Mouse (Mus musculus): Measurements from ENCODE around the gene Batf. TPM values are rescaled to one million over a fixed set of nuclear protein-coding genes. Genes with fewer than 3 reads are reported as not detected.

Gene Batf
- polyA plus RNA-seq, 1 experiment from 2014 or later: 3.9 TPM

GRCm38 (mm10) chr12:85700842-85701223 lies 14.4 kb downstream of the Batf start:
- H3K27ac ChIP-seq (ENCODE audit: low read length): no peak overlapping the region
- no peak overlapping the region for H3K4me2 ChIP-seq (replicated peaks; ENCODE audit: low read depth, low read length)
- no peak overlapping the region for H3K4me3 ChIP-seq (ENCODE audit: low read length)
- H3K4me1 ChIP-seq (ENCODE audit: insufficient read depth, low read length): peaks cover 9% of the 10 kb centered on the region
- no peaks in the 10 kb centered on the region for H3K9me3 ChIP-seq (ENCODE audit: low read length)
- H3K36me3 ChIP-seq (ENCODE audit: insufficient read depth, low read length): no peaks in the 10 kb centered on the region
- H3K9ac ChIP-seq (replicated peaks; ENCODE audit: low read length): no peak overlapping the region
- H3K27me3 ChIP-seq (ENCODE audit: insufficient read depth, low read length): no peaks in the 10 kb centered on the region
- WGBS: 82% methylated on average over 7 of the region's 7 CpGs
- no peak for ATAC-seq (ENCODE audit: low FRiP score, low TSS enrichment)

- WGBS: 77% methylated on average over 15 of the region's 15 CpGs
- no peak overlapping the region for H3K4me2 ChIP-seq (replicated peaks; ENCODE audit: low read depth, low read length)
These were observed 15.9 kb downstream of the Batf start for GRCm38 (mm10) chr12:85702166-85703055.

GRCm38 (mm10) chr12:85703507-85703906 lies 17.0 kb downstream of the Batf start:
- WGBS: 65% methylated on average over 3 of the region's 3 CpGs
- Histone ChIP-seq H3K4me3 (ENCODE audit: low read length) (no peak overlapping the region), H3K36me3 (ENCODE audit: insufficient read depth, low read length) (no peaks in the 10 kb centered on the region), H3K4me1 (ENCODE audit: insufficient read depth, low read length) (peaks cover 15% of the 10 kb centered on the region), H3K27ac (ENCODE audit: low read length) (no peak overlapping the region), H3K27me3 (ENCODE audit: insufficient read depth, low read length) (peaks cover 11% of the 10 kb centered on the region; the same call in 1 of the 2 replicates), H3K4me2 (replicated peaks; ENCODE audit: low read depth, low read length) (no peak overlapping the region), H3K9me3 (ENCODE audit: low read length) (no peaks in the 10 kb centered on the region), H3K9ac (replicated peaks; ENCODE audit: low read length) (no peak overlapping the region)
- ATAC-seq (ENCODE audit: low FRiP score, low TSS enrichment): no peak

More at GRCm38 (mm10) chr12:85702166-85703055, 15.9 kb downstream of the Batf start:
- H3K27ac ChIP-seq (ENCODE audit: low read length): no peak overlapping the region
- peaks cover 15% of the 10 kb centered on the region for H3K4me1 ChIP-seq (ENCODE audit: insufficient read depth, low read length)
- no peak overlapping the region for H3K4me3 ChIP-seq (ENCODE audit: low read length)
- no peaks in the 10 kb centered on the region for H3K36me3 ChIP-seq (ENCODE audit: insufficient read depth, low read length)
- no peaks in the 10 kb centered on the region for H3K9me3 ChIP-seq (ENCODE audit: low read length)
- H3K27me3 ChIP-seq (ENCODE audit: insufficient read depth, low read length): peaks cover under 1% of the 10 kb centered on the region; the same call in 1 of the 2 replicates
- no peak for ATAC-seq (ENCODE audit: low FRiP score, low TSS enrichment)
- H3K9ac ChIP-seq (replicated peaks; ENCODE audit: low read length): no peak overlapping the region

- WGBS: 72% methylated on average over 7 of the region's 7 CpGs
- Histone ChIP-seq H3K4me1 (ENCODE audit: insufficient read depth, low read length) (peaks cover 15% of the 10 kb centered on the region), H3K36me3 (ENCODE audit: insufficient read depth, low read length) (no peaks in the 10 kb centered on the region), H3K4me2 (replicated peaks; ENCODE audit: low read depth, low read length) (no peak overlapping the region), H3K9me3 (ENCODE audit: low read length) (no peaks in the 10 kb centered on the region), H3K9ac (replicated peaks; ENCODE audit: low read length) (no peak overlapping the region), H3K4me3 (ENCODE audit: low read length) (no peak overlapping the region), H3K27ac (ENCODE audit: low read length) (peak overlapping the region; percentile 76), H3K27me3 (ENCODE audit: insufficient read depth, low read length) (peaks cover 14% of the 10 kb centered on the region; the same call in 1 of the 2 replicates)
- ATAC-seq (ENCODE audit: low FRiP score, low TSS enrichment): no peak
These were observed 18.1 kb downstream of the Batf start for GRCm38 (mm10) chr12:85704566-85704965.

GRCm38 (mm10) chr12:85705002-85705830 lies 18.7 kb downstream of the Batf start:
- Histone ChIP-seq H3K9ac (replicated peaks; ENCODE audit: low read length) (peak overlapping the region; percentile 77), H3K9me3 (ENCODE audit: low read length) (no peaks in the 10 kb centered on the region), H3K27me3 (ENCODE audit: insufficient read depth, low read length) (peaks cover 14% of the 10 kb centered on the region; the same call in 1 of the 2 replicates), H3K4me1 (ENCODE audit: insufficient read depth, low read length) (peaks cover 15% of the 10 kb centered on the region), H3K4me2 (replicated peaks; ENCODE audit: low read depth, low read length) (peak overlapping the region; percentile 85), H3K4me3 (ENCODE audit: low read length) (peak overlapping the region; percentile 57), H3K27ac (ENCODE audit: low read length) (peak overlapping the region; percentile 76), H3K36me3 (ENCODE audit: insufficient read depth, low read length) (no peaks in the 10 kb centered on the region)
- 11% methylated on average over 20 of the region's 20 CpGs for WGBS
- ATAC-seq (ENCODE audit: low FRiP score, low TSS enrichment): peak; percentile 91

GRCm38 (mm10) chr12:85705831-85706530 lies 19.5 kb downstream of the Batf start:
- Histone ChIP-seq H3K27me3 (ENCODE audit: insufficient read depth, low read length) (peaks cover 14% of the 10 kb centered on the region; the same call in 1 of the 2 replicates), H3K9ac (replicated peaks; ENCODE audit: low read length) (peak overlapping the region; percentile 77), H3K9me3 (ENCODE audit: low read length) (no peaks in the 10 kb centered on the region), H3K4me2 (replicated peaks; ENCODE audit: low read depth, low read length) (peak overlapping the region; percentile 85), H3K36me3 (ENCODE audit: insufficient read depth, low read length) (no peaks in the 10 kb centered on the region), H3K4me3 (ENCODE audit: low read length) (peak overlapping the region; percentile 57), H3K4me1 (ENCODE audit: insufficient read depth, low read length) (peaks cover 15% of the 10 kb centered on the region), H3K27ac (ENCODE audit: low read length) (peak overlapping the region; percentile 76)
- 11% methylated on average over 17 of the region's 17 CpGs for WGBS
- peak; percentile 26; the same call in 1 of the 2 replicates for ATAC-seq (ENCODE audit: low FRiP score, low TSS enrichment)

- H3K4me1 ChIP-seq (ENCODE audit: insufficient read depth, low read length): peaks cover 15% of the 10 kb centered on the region
- no peak for ATAC-seq (ENCODE audit: low FRiP score, low TSS enrichment)
- H3K27ac ChIP-seq (ENCODE audit: low read length): no peak overlapping the region
- 75% methylated on average over 4 of the region's 4 CpGs for WGBS
- H3K27me3 ChIP-seq (ENCODE audit: insufficient read depth, low read length): peaks cover 14% of the 10 kb centered on the region; the same call in 1 of the 2 replicates
- H3K9ac ChIP-seq (replicated peaks; ENCODE audit: low read length): no peak overlapping the region
- no peak overlapping the region for H3K4me2 ChIP-seq (replicated peaks; ENCODE audit: low read depth, low read length)
- no peaks in the 10 kb centered on the region for H3K9me3 ChIP-seq (ENCODE audit: low read length)
- no peaks in the 10 kb centered on the region for H3K36me3 ChIP-seq (ENCODE audit: insufficient read depth, low read length)
- H3K4me3 ChIP-seq (ENCODE audit: low read length): no peak overlapping the region
These were observed 20.4 kb downstream of the Batf start for GRCm38 (mm10) chr12:85706906-85707305.

GRCm38 (mm10) chr12:85707391-85707790 lies 20.9 kb downstream of the Batf start:
- no peak overlapping the region for H3K9ac ChIP-seq (replicated peaks; ENCODE audit: low read length)
- H3K4me3 ChIP-seq (ENCODE audit: low read length): no peak overlapping the region
- H3K4me1 ChIP-seq (ENCODE audit: insufficient read depth, low read length): peaks cover 15% of the 10 kb centered on the region
- peaks cover 14% of the 10 kb centered on the region; the same call in 1 of the 2 replicates for H3K27me3 ChIP-seq (ENCODE audit: insufficient read depth, low read length)
- 94% methylated on average over 11 of the region's 11 CpGs for WGBS
- H3K27ac ChIP-seq (ENCODE audit: low read length): no peak overlapping the region
- H3K4me2 ChIP-seq (replicated peaks; ENCODE audit: low read depth, low read length): no peak overlapping the region
- ATAC-seq (ENCODE audit: low FRiP score, low TSS enrichment): no peak
- no peaks in the 10 kb centered on the region for H3K36me3 ChIP-seq (ENCODE audit: insufficient read depth, low read length)
- 0 out of 2 replicates have a peak, but pooled peaks cover under 1% of the 10 kb centered on the region for H3K9me3 ChIP-seq (ENCODE audit: low read length)

- Histone ChIP-seq H3K27ac (ENCODE audit: low read length) (no peak overlapping the region), H3K9ac (replicated peaks; ENCODE audit: low read length) (no peak overlapping the region), H3K4me2 (replicated peaks; ENCODE audit: low read depth, low read length) (no peak overlapping the region), H3K4me3 (ENCODE audit: low read length) (no peak overlapping the region), H3K4me1 (ENCODE audit: insufficient read depth, low read length) (peaks cover 15% of the 10 kb centered on the region), H3K9me3 (ENCODE audit: low read length) (0 out of 2 replicates have a peak, but pooled peaks cover 4% of the 10 kb centered on the region), H3K36me3 (ENCODE audit: insufficient read depth, low read length) (no peaks in the 10 kb centered on the region), H3K27me3 (ENCODE audit: insufficient read depth, low read length) (peaks cover 14% of the 10 kb centered on the region; the same call in 1 of the 2 replicates)
- 86% methylated on average over 12 of the region's 12 CpGs for WGBS
- no peak for ATAC-seq (ENCODE audit: low FRiP score, low TSS enrichment)
These were observed 22.1 kb downstream of the Batf start for GRCm38 (mm10) chr12:85708556-85708955.
